Mouse (Mus musculus) liver, adult 2 months (tissue): Measurements from ENCODE around the gene Efcab6. TPM values are rescaled to one million over a fixed set of nuclear protein-coding genes. Genes with fewer than 3 reads are reported as not detected.

Experiments used
- DNase-seq: peaks from one replicate; pipeline ENCODE4 v3.0.0-alpha.2; 2011; ENCODE audit warnings: low read depth, low spot score; ENCODE audit errors: extremely low read depth
- H3K27ac ChIP-seq: fragments of 200-500 bp; replicated peaks from 2 replicates; pipeline ENCODE4 v1.5.1; 2012; ENCODE audit warnings: low read depth, mild to moderate bottlenecking, control low read depth, inconsistent platforms, low read length; ENCODE audit not compliant: insufficient read depth
- H3K27me3 ChIP-seq: fragments of 200-500 bp; 2 replicates; pipeline ENCODE4 v1.6.1; 2012; ENCODE audit warnings: mild to moderate bottlenecking, moderate library complexity, low read length, inconsistent platforms; ENCODE audit not compliant: control insufficient read depth, insufficient read depth
- H3K36me3 ChIP-seq: fragments of 200-500 bp; 2 replicates; pipeline ENCODE4 v1.6.1; 2012; ENCODE audit warnings: low read length, inconsistent platforms; ENCODE audit not compliant: control insufficient read depth, insufficient read depth
- H3K4me1 ChIP-seq: fragments of 200-500 bp; 2 replicates; pipeline ENCODE4 v1.6.1; 2011; ENCODE audit warnings: low read length; ENCODE audit not compliant: control insufficient read depth, insufficient read depth
- H3K4me3 ChIP-seq: fragments of 200-500 bp; 2 replicates; pipeline ENCODE4 v1.5.1; 2011; ENCODE audit warnings: low read depth, mild to moderate bottlenecking, control low read depth, low read length, moderate library complexity; ENCODE audit not compliant: insufficient read depth
- H3K79me2 ChIP-seq: fragments of 200-500 bp; 2 replicates; pipeline ENCODE4 v1.6.1; 2012; ENCODE audit warnings: inconsistent platforms, mild to moderate bottlenecking, low read length, moderate library complexity; ENCODE audit not compliant: control insufficient read depth, insufficient read depth
- H3K9ac ChIP-seq: fragments of 200-500 bp; 2 replicates; pipeline ENCODE4 v1.6.1; 2012; ENCODE audit warnings: low read depth, mild to moderate bottlenecking, control low read depth, inconsistent platforms, low read length
- CTCF ChIP-seq: fragments of 200-500 bp; IDR thresholded peaks from 2 replicates; pipeline ENCODE4 v1.5.1; 2011; ENCODE audit warnings: low read depth, low read length, control low read depth
- POLR2A ChIP-seq: fragments of 200-500 bp; IDR thresholded peaks from 2 replicates; pipeline ENCODE4 v1.6.1; 2011; ENCODE audit warnings: low read length, control low read depth; ENCODE audit not compliant: insufficient read depth; ENCODE audit errors: extremely low read depth
- WGBS: fragments of 180-500 bp; shearing (Covaris S2); methylation state at CpG from one replicate; pipeline ENCODE4 v1.1.7; 2018; 5-methylcytosine and 5-hydroxymethylcytosine counted together
- polyA plus RNA-seq: library from polyadenylated mRNA; depleted of rRNA; stranded (reverse); fragments of >200 nt; gene quantifications from 2 replicates; pipeline ENCODE4 v1.2.3, GENCODE M21; 2012
- total RNA-seq: library from RNA; depleted of rRNA; stranded (reverse); fragments of >200 nt; gene quantifications from 2 replicates; pipeline ENCODE4 v1.2.3, GENCODE M21; 2014

Efcab6 gene
- total and polyA plus RNA-seq, 2 experiments = not detected

GRCm38 (mm10) chr15:84070116-84070676 lies 5.0 kb upstream of the Efcab6 start:
- H3K79me2 ChIP-seq = no peaks in the 10 kb centered on the region
- TF ChIP-seq POLR2A (no peak), CTCF (no peak)
- no peak overlapping the region for H3K4me3 ChIP-seq
- H3K27me3 ChIP-seq = peaks cover 11% of the 10 kb centered on the region; the same call in 1 of the 2 replicates
- no peaks in the 10 kb centered on the region for H3K36me3 ChIP-seq
- no peak overlapping the region for H3K9ac ChIP-seq
- no peak overlapping the region for H3K27ac ChIP-seq
- no peak for DNase-seq
- WGBS = 5% methylated on average over 13 of the region's 13 CpGs
- peaks cover 2% of the 10 kb centered on the region; the same call in 1 of the 2 replicates for H3K4me1 ChIP-seq

- 13% methylated on average over 16 of the region's 16 CpGs for WGBS
- Histone ChIP-seq H3K36me3 (no peaks in the 10 kb centered on the region), H3K9ac (no peak overlapping the region), H3K4me3 (no peak overlapping the region), H3K4me1 (peaks cover 2% of the 10 kb centered on the region; the same call in 1 of the 2 replicates), H3K27ac (no peak overlapping the region), H3K79me2 (no peaks in the 10 kb centered on the region), H3K27me3 (peaks cover 16% of the 10 kb centered on the region; the same call in 1 of the 2 replicates)
- no peak for DNase-seq
- TF ChIP-seq CTCF (no peak), POLR2A (no peak)
These were observed 4.4 kb upstream of the Efcab6 start for GRCm38 (mm10) chr15:84069455-84070050.

GRCm38 (mm10) chr15:84065701-84066100 lies 522 bp upstream of the Efcab6 start:
- Histone ChIP-seq H3K36me3 (no peaks in the 10 kb centered on the region), H3K4me3 (no peak overlapping the region), H3K9ac (no peak overlapping the region), H3K27me3 (peaks cover 20% of the 10 kb centered on the region; the same call in 1 of the 2 replicates), H3K4me1 (no peaks in the 10 kb centered on the region), H3K27ac (no peak overlapping the region), H3K79me2 (no peaks in the 10 kb centered on the region)
- no peak for DNase-seq
- 73% methylated on average over 4 of the region's 4 CpGs for WGBS
- no peak for TF ChIP-seq POLR2A
- TF ChIP-seq CTCF = peak; percentile 15; the same call in 1 of the 2 replicates

- TF ChIP-seq CTCF (no peak), POLR2A (no peak)
- peaks cover 2% of the 10 kb centered on the region; the same call in 1 of the 2 replicates for H3K4me1 ChIP-seq
- no peaks in the 10 kb centered on the region for H3K79me2 ChIP-seq
- no peak for DNase-seq
- H3K36me3 ChIP-seq = no peaks in the 10 kb centered on the region
- WGBS = 68% methylated on average over 6 of the region's 6 CpGs
- no peak overlapping the region for H3K9ac ChIP-seq
- H3K27ac ChIP-seq = no peak overlapping the region
- H3K27me3 ChIP-seq = peaks cover 5% of the 10 kb centered on the region; the same call in 1 of the 2 replicates
- no peak overlapping the region for H3K4me3 ChIP-seq
These were observed 6.3 kb downstream of the Efcab6 start for GRCm38 (mm10) chr15:84058841-84059240.

GRCm38 (mm10) chr15:84056083-84056482 lies 9.1 kb downstream of the Efcab6 start:
- 66% methylated on average over 5 of the region's 5 CpGs for WGBS

GRCm38 (mm10) chr15:84053859-84054258 lies 11.3 kb downstream of the Efcab6 start:
- Histone ChIP-seq H3K4me3 (no peak overlapping the region), H3K79me2 (no peaks in the 10 kb centered on the region), H3K27ac (no peak overlapping the region), H3K36me3 (no peaks in the 10 kb centered on the region), H3K4me1 (peaks cover 2% of the 10 kb centered on the region; the same call in 1 of the 2 replicates), H3K9ac (no peak overlapping the region), H3K27me3 (no peaks in the 10 kb centered on the region; the same call in 1 of the 2 replicates)
- 45% methylated on average over 9 of the region's 9 CpGs for WGBS
- peak; percentile 27 for DNase-seq
- TF ChIP-seq POLR2A = no peak
- peak; percentile 79 for TF ChIP-seq CTCF

More at GRCm38 (mm10) chr15:84056083-84056482, 9.1 kb downstream of the Efcab6 start:
- TF ChIP-seq POLR2A = no peak
- TF ChIP-seq CTCF = peak; percentile 26; the same call in 1 of the 2 replicates
- Histone ChIP-seq H3K79me2 (no peaks in the 10 kb centered on the region), H3K36me3 (no peaks in the 10 kb centered on the region), H3K27ac (no peak overlapping the region), H3K4me3 (no peak overlapping the region), H3K9ac (no peak overlapping the region), H3K4me1 (peaks cover 2% of the 10 kb centered on the region; the same call in 1 of the 2 replicates), H3K27me3 (no peaks in the 10 kb centered on the region; the same call in 1 of the 2 replicates)
- no peak for DNase-seq
